Mouse (Mus musculus): Measurements from ENCODE around the gene Pum3.
A peak's percentile ranks its signal among the peaks of the same experiment; 100 is the strongest.

The Pum3 gene

GRCm38 (mm10) chr19:27429745-27430251, at the start of gene Pum3:
Gene Pum3 (minus strand): TSS chr19:27429825.
- DNase-seq (ENCODE audit: low read depth, low spot score) = peak; percentile 99

DNA sequence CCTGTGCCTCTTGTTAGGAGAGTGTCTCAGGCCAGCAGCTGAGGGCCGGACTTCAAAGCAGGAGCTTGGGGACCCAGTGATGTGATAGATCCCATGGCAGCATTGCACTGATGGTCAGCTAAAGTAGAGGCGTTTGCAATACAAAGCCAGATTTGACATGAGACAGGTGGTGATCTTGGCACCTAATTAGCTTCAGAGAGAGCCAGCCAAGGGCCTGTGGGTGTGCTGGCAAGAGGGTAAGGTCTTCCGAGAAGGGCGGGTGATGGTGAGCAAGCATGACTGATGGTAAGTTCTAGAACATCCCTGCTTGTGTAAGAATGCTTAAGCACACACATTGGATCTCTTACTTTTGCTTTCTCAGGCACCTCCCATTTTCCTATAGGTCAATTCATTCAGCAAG, 37.1 kb upstream of the Pum3 start:
- no peak for DNase-seq (ENCODE audit: low read depth, low spot score)

DNA sequence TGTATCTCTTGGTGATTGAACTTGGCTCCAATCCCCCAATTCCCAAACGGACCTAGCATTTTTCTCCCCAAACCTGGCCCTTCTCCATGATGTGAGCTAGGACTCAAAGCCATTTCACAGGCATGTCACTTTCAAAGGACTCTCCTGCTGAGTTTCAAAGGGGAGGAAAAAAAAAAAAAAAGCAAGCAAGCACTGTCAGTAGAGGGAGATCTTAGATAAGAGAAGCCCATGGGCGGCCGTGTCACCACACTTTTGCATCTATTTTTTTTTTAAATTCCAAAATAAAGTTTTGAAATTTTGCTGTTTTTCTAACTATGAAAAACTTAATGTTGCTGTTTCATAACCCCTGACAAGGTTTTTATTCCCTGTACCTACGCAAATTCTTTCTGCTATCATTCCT, 33.0 kb upstream of the Pum3 start:
- no peak for DNase-seq (ENCODE audit: low read depth, low spot score)

- peak; percentile 62 for DNase-seq (ENCODE audit: low read depth, low spot score)
Measured at GRCm38 (mm10) chr19:27450458-27450857, 20.8 kb upstream of the Pum3 start.

DNA sequence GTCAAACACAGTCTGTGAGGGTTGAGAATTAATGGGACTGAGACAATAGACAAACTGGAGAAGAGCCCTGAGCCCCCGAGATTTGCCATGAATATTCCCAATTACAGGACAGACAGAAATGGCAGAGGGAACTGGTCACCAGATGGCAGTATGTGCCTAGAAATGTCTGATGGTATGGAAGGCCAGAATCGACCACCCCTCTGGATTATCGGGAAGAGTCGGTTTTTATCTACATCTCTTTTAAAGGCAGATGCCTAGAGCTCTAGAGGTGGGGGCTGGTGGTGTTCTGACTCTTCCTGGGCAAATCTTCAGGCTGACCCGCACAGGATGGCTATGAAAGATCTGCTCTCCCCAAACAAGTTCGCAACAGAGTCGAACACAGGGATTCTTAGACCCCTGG, 17.9 kb upstream of the Pum3 start:
- peak; percentile 51 for DNase-seq (ENCODE audit: low read depth, low spot score)

GRCm38 (mm10) chr19:27441106-27441505, 11.5 kb upstream of the Pum3 start:
- no peak for DNase-seq (ENCODE audit: low read depth, low spot score)

DNA sequence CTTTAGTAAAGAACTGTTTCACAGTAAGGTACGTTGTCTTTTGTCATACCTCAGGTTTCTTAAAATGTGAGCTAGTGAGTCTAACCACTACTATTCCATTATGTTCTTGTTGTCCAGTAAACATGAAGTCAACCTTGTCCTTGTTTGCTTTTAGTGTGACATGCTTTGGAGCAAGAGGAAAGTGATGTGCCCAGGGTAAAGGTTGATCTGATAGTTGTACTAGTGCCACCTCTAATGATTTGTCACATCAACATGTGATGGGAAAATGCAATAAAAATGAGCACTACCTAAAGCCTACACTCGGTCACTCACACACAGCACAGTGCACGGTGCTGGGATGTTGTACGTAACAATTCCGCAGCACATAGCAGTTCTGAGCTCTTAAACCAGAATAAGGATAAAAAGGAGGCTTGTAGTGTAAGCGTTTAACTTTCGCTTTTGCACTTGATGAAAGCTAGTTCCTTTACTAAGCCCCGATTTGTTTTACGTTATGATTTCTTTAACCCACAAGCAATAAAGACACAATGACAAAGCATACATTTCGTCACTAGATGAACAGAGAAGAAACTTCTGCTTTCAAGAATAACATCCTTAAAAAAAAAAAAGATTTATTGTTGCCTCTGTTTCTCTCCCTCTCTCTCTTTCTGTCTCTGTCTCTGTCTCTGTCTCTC, 8.5 kb upstream of the Pum3 start:
- no peak for DNase-seq (ENCODE audit: low read depth, low spot score)

DNA sequence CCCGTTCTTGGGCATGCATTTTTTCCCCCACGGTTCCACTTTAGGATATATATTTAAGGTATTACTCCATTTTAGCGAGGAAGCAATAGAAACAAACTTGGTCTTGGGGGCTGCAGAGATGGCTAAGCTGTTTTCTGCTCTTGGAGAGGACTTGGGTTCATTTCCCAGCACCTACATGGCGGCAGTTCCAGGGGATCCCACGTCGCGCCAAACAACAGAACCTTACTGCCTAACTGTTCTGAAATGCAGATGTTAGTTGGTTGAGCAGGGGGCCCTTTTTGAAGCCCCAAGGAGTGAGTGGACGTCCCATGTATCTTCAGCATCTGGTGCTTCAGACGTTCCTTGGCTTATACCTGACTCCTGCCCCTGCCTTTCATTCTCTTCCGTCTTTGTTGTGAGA, 781 bp upstream of the Pum3 start:
- DNase-seq (ENCODE audit: low read depth, low spot score) = no peak

- peak; percentile 13 for DNase-seq (ENCODE audit: low read depth, low spot score)
Measured at GRCm38 (mm10) chr19:27429281-27429680, 344 bp downstream of the Pum3 start.

GRCm38 (mm10) chr19:27427865-27428264, 1.8 kb downstream of the Pum3 start:
- DNase-seq (ENCODE audit: low read depth, low spot score) = no peak

DNA sequence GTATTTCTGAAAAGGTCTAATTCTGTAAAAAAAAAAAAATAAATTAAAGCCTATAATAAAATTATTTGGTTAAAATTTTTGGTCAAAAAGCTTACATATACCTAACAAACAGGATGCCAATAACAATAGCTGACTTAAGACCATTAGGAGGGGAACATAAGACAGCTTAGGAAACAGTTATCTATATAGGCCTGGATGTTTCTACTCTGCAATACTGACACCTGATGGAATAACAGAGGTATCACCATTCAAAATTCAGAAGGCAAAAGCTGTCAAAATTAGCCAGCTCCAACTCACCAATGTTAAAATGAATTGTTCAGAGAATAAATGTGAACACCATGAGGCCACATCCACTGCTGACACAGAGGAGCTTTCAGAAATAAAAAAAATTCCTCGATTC, 3.2 kb downstream of the Pum3 start:
- DNase-seq (ENCODE audit: low read depth, low spot score) = no peak

DNA sequence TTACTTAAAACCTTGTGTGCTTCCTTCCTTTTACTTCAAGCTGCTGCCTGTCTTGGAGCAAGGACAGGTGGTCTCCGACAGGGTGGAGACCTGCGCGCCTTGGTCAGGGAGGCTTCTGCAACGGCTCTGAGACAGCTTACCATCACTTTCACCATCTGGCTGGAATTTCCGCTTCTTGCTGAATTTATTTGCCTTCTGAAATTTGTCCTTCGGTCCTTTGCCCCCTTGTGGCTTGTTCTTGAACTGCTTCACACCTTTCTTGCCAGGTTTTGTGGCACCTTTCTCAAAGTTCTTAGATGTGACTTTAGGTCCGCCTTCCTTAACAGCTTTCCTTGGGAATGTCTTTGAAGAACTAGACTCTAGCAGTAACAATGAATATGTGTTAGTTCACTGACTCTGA, 4.0 kb downstream of the Pum3 start:
- peak; percentile 62 for DNase-seq (ENCODE audit: low read depth, low spot score)

GRCm38 (mm10) chr19:27417375-27417774, 12.2 kb downstream of the Pum3 start:
- DNase-seq (ENCODE audit: low read depth, low spot score) = no peak

DNA sequence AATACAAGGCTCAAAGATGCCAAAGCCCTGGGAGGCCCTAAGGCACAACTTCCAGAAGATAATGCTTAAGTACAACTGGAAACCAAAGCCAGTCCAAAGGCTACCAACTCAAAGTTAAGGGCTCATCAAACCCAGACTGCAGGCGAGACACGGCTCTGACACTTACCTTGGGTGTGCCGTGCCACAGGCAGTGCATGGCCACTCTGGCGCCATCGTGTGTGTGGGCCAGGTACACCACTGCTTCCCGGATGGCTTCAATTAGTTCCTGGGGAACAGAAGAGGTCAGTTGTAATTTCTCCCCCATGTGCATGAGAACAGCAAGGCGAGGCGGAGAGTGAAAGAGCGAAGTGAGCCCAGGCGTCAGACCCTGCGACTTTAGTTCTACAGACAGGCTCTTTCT, 13.1 kb downstream of the Pum3 start:
- DNase-seq (ENCODE audit: low read depth, low spot score) = peak; percentile 71

GRCm38 (mm10) chr19:27411340-27411739, 18.3 kb downstream of the Pum3 start:
- no peak for DNase-seq (ENCODE audit: low read depth, low spot score)

DNA sequence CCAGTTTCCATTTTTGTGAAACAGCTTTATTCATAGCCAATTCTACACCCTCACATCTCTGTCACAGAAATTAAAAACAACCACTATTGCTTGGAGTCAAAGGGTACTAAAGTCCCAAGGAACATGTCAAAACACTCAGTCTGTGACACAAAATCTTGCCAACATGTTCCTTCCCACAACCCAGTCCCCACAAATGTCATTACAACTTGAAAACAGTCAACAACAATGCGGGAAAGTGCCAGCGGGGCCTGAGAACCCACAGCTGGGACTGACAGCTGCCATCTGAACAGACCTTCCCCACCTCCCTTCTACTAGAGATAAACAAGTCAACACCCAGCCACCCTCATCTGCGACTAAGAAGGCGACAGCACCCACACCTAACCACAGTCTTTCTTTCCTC, 18.9 kb downstream of the Pum3 start:
- no peak for DNase-seq (ENCODE audit: low read depth, low spot score)

GRCm38 (mm10) chr19:27409782-27410181, 19.8 kb downstream of the Pum3 start:
- no peak for DNase-seq (ENCODE audit: low read depth, low spot score)

DNA sequence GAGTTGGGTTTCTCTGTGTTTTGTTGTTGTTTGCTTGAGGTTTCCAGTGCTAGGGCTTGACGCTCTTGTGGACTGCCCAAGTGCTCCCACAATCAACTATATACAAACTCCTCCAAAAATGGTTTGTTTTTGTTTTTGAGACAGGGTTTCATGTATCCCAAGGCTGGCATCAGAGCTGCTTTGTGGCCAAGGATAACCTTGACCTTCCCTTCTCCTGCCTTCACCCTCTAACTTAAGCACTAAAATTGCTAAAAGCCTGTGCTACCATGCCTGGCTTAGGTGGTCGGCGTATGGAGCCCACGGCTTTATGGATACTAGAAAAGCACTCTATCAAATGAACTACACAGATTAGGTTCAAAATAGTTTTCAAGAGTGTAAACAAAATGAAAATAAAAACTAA, 20.4 kb downstream of the Pum3 start:
- DNase-seq (ENCODE audit: low read depth, low spot score) = no peak

DNA sequence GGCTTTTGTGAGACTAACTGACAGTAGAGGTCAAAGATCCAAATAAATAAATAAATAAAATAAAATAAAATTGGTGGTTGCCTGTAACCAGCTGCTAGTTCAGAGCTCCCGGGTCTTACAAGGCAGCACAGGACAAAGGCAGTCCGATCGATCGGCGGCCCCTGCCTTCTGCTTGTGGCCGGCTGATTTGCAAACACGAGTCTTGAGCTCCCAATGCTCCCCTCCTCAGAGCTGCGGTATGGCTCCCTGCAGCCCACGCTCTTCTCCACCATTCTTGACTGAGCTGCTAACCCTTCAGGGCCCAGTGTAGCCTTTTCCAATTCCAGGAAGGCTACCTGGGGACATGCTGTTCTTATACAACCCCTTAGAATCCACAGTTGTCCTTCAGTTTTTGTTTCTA, 31.8 kb downstream of the Pum3 start:
- DNase-seq (ENCODE audit: low read depth, low spot score) = no peak

- DNase-seq (ENCODE audit: low read depth, low spot score) = no peak
Measured at GRCm38 (mm10) chr19:27397223-27397622, 32.4 kb downstream of the Pum3 start.

GRCm38 (mm10) chr19:27396719-27397118, 32.9 kb downstream of the Pum3 start:
- DNase-seq (ENCODE audit: low read depth, low spot score) = no peak

GRCm38 (mm10) chr19:27395936-27396335, 33.7 kb downstream of the Pum3 start:
- no peak for DNase-seq (ENCODE audit: low read depth, low spot score)

DNA sequence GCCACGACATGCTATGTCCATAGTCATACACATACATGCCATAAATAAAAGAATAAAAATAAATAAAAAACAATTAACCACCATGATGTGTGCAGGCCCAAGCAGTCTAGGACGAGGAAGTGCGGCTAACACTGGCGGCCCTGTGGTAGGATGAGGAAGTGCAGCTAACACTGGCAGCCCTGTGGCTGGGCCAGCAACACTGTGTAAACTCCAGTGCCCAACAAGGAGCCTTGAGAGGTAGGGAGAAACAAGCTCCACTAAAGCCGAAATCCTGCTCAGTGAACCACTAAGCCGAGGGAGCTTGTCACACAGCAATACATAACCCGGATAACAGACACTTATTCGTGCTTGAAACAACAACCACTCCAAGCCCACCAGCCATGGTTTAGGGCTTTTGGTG, 34.1 kb downstream of the Pum3 start:
- DNase-seq (ENCODE audit: low read depth, low spot score) = peak; percentile 29
